Mouse (Mus musculus) lung, postnatal 25 days (tissue): ENCODE data around the gene Pcbp2.

Experiments used
- DNase-seq: peaks from one replicate; pipeline ENCODE4 v3.0.0; 2022; ENCODE audit warnings: low spot score

Pcbp2 gene

GRCm38 (mm10) chr15:102526111-102527002 is 56.0 kb downstream of the Pcbp2 start:
- DNase-seq: no peak

- DNase-seq: no peak
These were observed 57.6 kb downstream of the Pcbp2 start for GRCm38 (mm10) chr15:102527936-102528335.

GRCm38 (mm10) chr15:102528396-102528795 is 58.1 kb downstream of the Pcbp2 start:
- DNase-seq: no peak

- no peak for DNase-seq
These were observed 60.2 kb downstream of the Pcbp2 start for GRCm38 (mm10) chr15:102530566-102530965.

- DNase-seq: no peak
These were observed 61.2 kb downstream of the Pcbp2 start for GRCm38 (mm10) chr15:102531586-102531985.

- DNase-seq: no peak
These were observed 62.0 kb downstream of the Pcbp2 start for GRCm38 (mm10) chr15:102532106-102532900.

- no peak for DNase-seq
These were observed 63.6 kb downstream of the Pcbp2 start for GRCm38 (mm10) chr15:102533926-102534325.

- DNase-seq: no peak
These were observed 74.5 kb downstream of the Pcbp2 start for GRCm38 (mm10) chr15:102544801-102545200.

- no peak for DNase-seq
These were observed 75.9 kb downstream of the Pcbp2 start for GRCm38 (mm10) chr15:102546246-102546645.

- peak; percentile 69 for DNase-seq
These were observed 76.5 kb downstream of the Pcbp2 start for GRCm38 (mm10) chr15:102546677-102547427.

- DNase-seq: no peak
These were observed 77.1 kb downstream of the Pcbp2 start for GRCm38 (mm10) chr15:102547478-102547877.
